Mouse (Mus musculus) limb, embryonic 13.5 days (tissue): ENCODE results near the gene Defb20. TPM values are rescaled to one million over a fixed set of nuclear protein-coding genes. Genes with fewer than 3 reads are reported as not detected.

Experiments
- ATAC-seq: fragments of 200-750 bp; cut with Nextera tagmentation; 2 replicates; pipeline ENCODE4 v1.8.0; 2017; ENCODE audit warnings: low read depth, moderate number of reproducible peaks, moderate TSS enrichment; ENCODE audit not compliant: low FRiP score
- H3K27ac ChIP-seq: fragments of 300-500 bp; sonication (generic); 2 replicates; pipeline ENCODE4 v1.5.1; 2015; ENCODE audit warnings: inconsistent platforms, mild to moderate bottlenecking, moderate library complexity
- H3K27me3 ChIP-seq: fragments of 300-500 bp; sonication (generic); 2 replicates; pipeline ENCODE4 v1.6.1; 2015; ENCODE audit warnings: mild to moderate bottlenecking, inconsistent platforms
- H3K36me3 ChIP-seq: fragments of 300-500 bp; sonication (generic); 2 replicates; pipeline ENCODE4 v1.6.1; 2015; ENCODE audit warnings: inconsistent platforms, mild to moderate bottlenecking, moderate library complexity
- H3K4me1 ChIP-seq: fragments of 300-500 bp; sonication (generic); 2 replicates; pipeline ENCODE4 v1.6.1; 2015; ENCODE audit warnings: inconsistent platforms
- H3K4me2 ChIP-seq: fragments of 300-500 bp; sonication (generic); replicated peaks from 2 replicates; pipeline ENCODE4 v1.6.1; 2015; ENCODE audit warnings: inconsistent platforms, mild to moderate bottlenecking, moderate library complexity
- H3K4me3 ChIP-seq: fragments of 300-500 bp; sonication (generic); 2 replicates; pipeline ENCODE4 v1.5.1; 2015; ENCODE audit warnings: moderate library complexity, mild to moderate bottlenecking, inconsistent platforms
- H3K9ac ChIP-seq: fragments of 300-500 bp; sonication (generic); 2 replicates; pipeline ENCODE4 v1.6.1; 2015; ENCODE audit warnings: mild to moderate bottlenecking, inconsistent platforms
- H3K9me3 ChIP-seq: fragments of 300-500 bp; sonication (generic); 2 replicates; pipeline ENCODE4 v1.6.1; 2016; ENCODE audit warnings: inconsistent platforms
- WGBS: fragments of 180-500 bp; shearing (Covaris S2); methylation state at CpG from one replicate; pipeline ENCODE4 v1.1.7; 2015; 5-methylcytosine and 5-hydroxymethylcytosine counted together
- polyA plus RNA-seq: library from polyadenylated mRNA; unstranded; fragments of >200 nt; fragmentation: Nextera tagmentation; extraction: Ambion mirVana; gene quantifications from 2 replicates; pipeline ENCODE4 v1.2.1, GENCODE M21; 2015

Defb20 gene
- polyA plus RNA-seq, 1 experiment from 2014 or later, result not detected

DNA sequence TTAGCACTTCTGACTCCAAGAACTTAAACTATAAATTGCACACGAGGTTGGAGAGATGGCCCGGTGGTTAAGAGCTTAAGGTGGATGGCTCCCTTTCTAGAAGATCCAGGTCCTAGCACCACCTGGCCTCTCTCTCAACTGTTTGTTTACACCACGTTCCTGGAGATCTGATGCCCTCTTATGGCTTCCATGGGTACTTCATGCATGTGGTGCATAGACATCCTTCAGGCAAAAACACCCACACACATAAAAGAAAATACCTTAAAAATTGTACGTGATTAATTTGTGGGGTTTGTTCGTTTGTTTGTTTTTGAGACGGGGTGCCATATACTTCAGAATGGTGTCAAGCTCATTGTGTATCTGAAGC is 24.0 kb downstream of the Defb20 start:
- Histone ChIP-seq H3K4me3 (no peak overlapping the region), H3K36me3 (no peaks in the 10 kb centered on the region), H3K27ac (no peak overlapping the region), H3K4me2 (no peak overlapping the region), H3K9ac (no peak overlapping the region), H3K4me1 (no peaks in the 10 kb centered on the region), H3K27me3 (no peaks in the 10 kb centered on the region), H3K9me3 (no peaks in the 10 kb centered on the region)
- ATAC-seq, result no peak
- WGBS, result 77% methylated on average over 6 of the region's 6 CpGs

GRCm38 (mm10) chr2:152503950-152504349 is 27.1 kb downstream of the Defb20 start:
- Histone ChIP-seq H3K27me3 (no peaks in the 10 kb centered on the region), H3K9ac (no peak overlapping the region), H3K4me1 (no peaks in the 10 kb centered on the region), H3K9me3 (no peaks in the 10 kb centered on the region), H3K4me2 (no peak overlapping the region), H3K36me3 (no peaks in the 10 kb centered on the region), H3K27ac (no peak overlapping the region), H3K4me3 (no peak overlapping the region)
- ATAC-seq, result no peak
- 73% methylated on average over 2 of the region's 2 CpGs for WGBS

DNA sequence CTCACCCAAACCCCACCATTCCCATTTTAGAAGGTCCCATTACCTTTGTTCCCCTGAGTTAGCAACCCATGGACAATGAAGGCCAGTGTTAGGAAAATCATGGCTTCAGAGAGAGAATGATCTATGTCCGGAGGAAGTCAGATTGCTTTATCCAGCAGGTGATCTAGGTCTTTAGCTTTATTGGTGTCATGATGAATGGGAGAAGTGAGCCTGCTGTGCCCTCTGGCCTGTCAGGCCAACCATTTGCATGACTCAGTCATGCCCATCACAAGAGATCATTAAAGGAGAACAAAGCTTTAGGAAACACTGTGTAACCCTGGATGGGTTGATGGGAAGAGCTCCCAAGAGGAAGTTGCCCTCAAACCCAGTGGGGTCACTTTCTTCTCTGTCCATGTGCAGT is 34.7 kb downstream of the Defb20 start, which contains the start of gene Defb26:
Gene Defb26, minus strand, starts transcription at position 101 of the 400 bp plus-strand sequence.
- 85% methylated on average over 1 of the region's 1 CpGs for WGBS
- no peaks in the 10 kb centered on the region; the same call in 1 of the 2 replicates for H3K27me3 ChIP-seq
- H3K4me2 ChIP-seq, result no peak within 1 kb of the TSS
- H3K4me1 ChIP-seq, result peaks cover 8% of the 10 kb centered on the region; the same call in 1 of the 2 replicates
- H3K4me3 ChIP-seq, result no peak within 1 kb of the TSS
- no peaks in the 10 kb centered on the region for H3K36me3 ChIP-seq
- H3K27ac ChIP-seq, result no peak within 1 kb of the TSS
- ATAC-seq, result no peak
- H3K9me3 ChIP-seq, result no peaks in the 10 kb centered on the region
- no peak within 1 kb of the TSS for H3K9ac ChIP-seq

DNA sequence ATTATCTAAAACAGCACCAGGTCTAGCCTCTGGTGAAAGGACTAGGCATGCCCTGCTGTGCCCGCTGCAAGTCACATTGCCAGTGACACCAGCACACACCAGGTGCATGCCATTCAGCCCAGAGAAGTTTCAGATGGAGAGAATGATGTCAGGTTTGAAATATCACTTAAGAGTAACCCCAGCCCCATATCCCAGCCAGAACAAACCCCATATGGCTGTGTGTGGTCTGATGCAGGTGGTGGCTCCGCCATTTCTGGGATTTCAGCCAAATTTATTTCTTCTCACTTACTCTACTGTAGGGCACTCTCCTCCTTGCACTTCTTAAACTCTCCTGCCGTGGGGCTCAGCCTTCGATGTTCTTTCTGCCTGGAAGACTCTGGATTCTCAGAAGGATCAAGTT is 39.2 kb downstream of the Defb20 start:
- peaks cover 12% of the 10 kb centered on the region for H3K4me1 ChIP-seq
- no peaks in the 10 kb centered on the region for H3K36me3 ChIP-seq
- peak; percentile 44 for ATAC-seq
- no peak overlapping the region for H3K9ac ChIP-seq
- no peak overlapping the region for H3K27ac ChIP-seq
- H3K4me2 ChIP-seq, result no peak overlapping the region
- 47% methylated on average over 4 of the region's 4 CpGs for WGBS
- no peaks in the 10 kb centered on the region; the same call in 1 of the 2 replicates for H3K27me3 ChIP-seq
- H3K4me3 ChIP-seq, result no peak overlapping the region
- H3K9me3 ChIP-seq, result no peaks in the 10 kb centered on the region

DNA sequence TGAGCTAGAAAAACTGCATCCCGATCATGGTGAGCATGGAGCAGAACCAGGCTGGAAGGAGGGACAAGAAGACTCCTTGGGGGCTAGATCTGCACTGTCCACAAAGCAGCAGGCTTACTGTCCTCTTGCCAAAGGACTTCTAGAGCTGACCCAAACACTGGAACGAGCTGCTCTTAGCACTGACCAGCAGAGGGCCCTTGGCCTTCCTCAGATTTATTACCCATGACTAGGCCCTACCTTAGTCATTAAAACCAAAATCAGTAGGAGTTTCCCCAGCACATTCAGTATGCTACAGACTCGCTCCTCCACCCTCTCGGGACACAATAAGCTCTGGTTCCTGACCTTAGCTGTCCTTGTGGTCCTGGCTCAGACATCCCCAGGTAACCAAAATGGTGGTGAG is 41.1 kb downstream of the Defb20 start, which contains the start of gene Defb28:
Gene Defb28, plus strand, starts transcription at position 275 of the 400 bp plus-strand sequence.
- H3K27me3 ChIP-seq, result no peaks in the 10 kb centered on the region
- no peaks in the 10 kb centered on the region for H3K9me3 ChIP-seq
- H3K27ac ChIP-seq, result no peak within 1 kb of the TSS
- H3K4me1 ChIP-seq, result peaks cover 12% of the 10 kb centered on the region
- no peak within 1 kb of the TSS for H3K4me3 ChIP-seq
- no peak for ATAC-seq
- no peak within 1 kb of the TSS for H3K4me2 ChIP-seq
- no peak within 1 kb of the TSS for H3K9ac ChIP-seq
- no peaks in the 10 kb centered on the region for H3K36me3 ChIP-seq
- 67% methylated on average over 4 of the region's 4 CpGs for WGBS

Other genes starting within 250 kb of the Defb20 start
- gene Tbc1d20, start 183.2 kb upstream of the Defb20 start, polyA plus RNA-seq, result 47.1 and 47.7 TPM in 2 replicates
- 83.3 and 86.9 TPM in 2 replicates for gene Rbck1, start 144.4 kb upstream of the Defb20 start, polyA plus RNA-seq
- 1.5 and 2.2 TPM in 2 replicates for gene Trib3, start 133.0 kb upstream of the Defb20 start, polyA plus RNA-seq
- gene Nrsn2, start 100.4 kb upstream of the Defb20 start, polyA plus RNA-seq, result 4.4 and 4.6 TPM in 2 replicates
- gene Sox12, start 79.0 kb upstream of the Defb20 start, polyA plus RNA-seq, result 11.3 and 11.9 TPM in 2 replicates
- gene Zcchc3, start 62.0 kb upstream of the Defb20 start, polyA plus RNA-seq, result 45.5 and 48.6 TPM in 2 replicates
- 0.18 and 0.19 TPM in 2 replicates for gene 6820408C15Rik, start 61.5 kb upstream of the Defb20 start, polyA plus RNA-seq
- gene Defb23, start 12.4 kb upstream of the Defb20 start, polyA plus RNA-seq, result not detected in 2 replicates
- not detected in 2 replicates for gene Defb22, start 13.1 kb downstream of the Defb20 start, polyA plus RNA-seq
- gene Defb26, start 34.6 kb downstream of the Defb20 start, polyA plus RNA-seq, result not detected in 2 replicates
- gene Defb28, start 41.2 kb downstream of the Defb20 start, polyA plus RNA-seq, result not detected in 2 replicates
- not detected in 2 replicates for gene Defb29, start 63.0 kb downstream of the Defb20 start, polyA plus RNA-seq
- gene Gm17416, start 92.3 kb downstream of the Defb20 start, polyA plus RNA-seq, result not detected in 2 replicates
- not detected in 2 replicates for gene Defb21, start 95.7 kb downstream of the Defb20 start, polyA plus RNA-seq
- gene Defb19, start 103.2 kb downstream of the Defb20 start, polyA plus RNA-seq, result not detected in 2 replicates
- not detected in 2 replicates for gene Defb45, start 122.3 kb downstream of the Defb20 start, polyA plus RNA-seq
- not detected in 2 replicates for gene Defb36, start 127.3 kb downstream of the Defb20 start, polyA plus RNA-seq
- 2.0 TPM in 1 of 2 replicates, not detected in the other for gene Defb25, start 146.0 kb downstream of the Defb20 start, polyA plus RNA-seq
- 2.1 and 2.9 TPM in 2 replicates for gene Rem1, start 149.9 kb downstream of the Defb20 start, polyA plus RNA-seq
- 156 and 159 TPM in 2 replicates for gene H13, start 192.4 kb downstream of the Defb20 start, polyA plus RNA-seq
- 29.2 and 30.0 TPM in 2 replicates for gene Mcts2, start 210.0 kb downstream of the Defb20 start, polyA plus RNA-seq